Mouse (Mus musculus): ENCODE data around the gene Mobp.

The Mobp gene

GRCm38 (mm10) chr9:120210865-120211264, 61.4 kb downstream of the Mobp start:
- DNase-seq (ENCODE audit: low read depth): no peak

- no peak for DNase-seq (ENCODE audit: low read depth)
These were observed 63.4 kb downstream of the Mobp start for GRCm38 (mm10) chr9:120212936-120213335.

- no peak for DNase-seq (ENCODE audit: low read depth)
These were observed 65.5 kb downstream of the Mobp start for GRCm38 (mm10) chr9:120214978-120215495.

- no peak for DNase-seq (ENCODE audit: low read depth)
These were observed 69.9 kb downstream of the Mobp start for GRCm38 (mm10) chr9:120219411-120219810.

Data from c-Kit-positive CD71-positive TER-119-negative erythroid progenitor cells, embryonic 14.5 days (primary cell).